Comparison of ENCODE assay signal across 28 mouse cellular contexts in the genomic region with DNA sequence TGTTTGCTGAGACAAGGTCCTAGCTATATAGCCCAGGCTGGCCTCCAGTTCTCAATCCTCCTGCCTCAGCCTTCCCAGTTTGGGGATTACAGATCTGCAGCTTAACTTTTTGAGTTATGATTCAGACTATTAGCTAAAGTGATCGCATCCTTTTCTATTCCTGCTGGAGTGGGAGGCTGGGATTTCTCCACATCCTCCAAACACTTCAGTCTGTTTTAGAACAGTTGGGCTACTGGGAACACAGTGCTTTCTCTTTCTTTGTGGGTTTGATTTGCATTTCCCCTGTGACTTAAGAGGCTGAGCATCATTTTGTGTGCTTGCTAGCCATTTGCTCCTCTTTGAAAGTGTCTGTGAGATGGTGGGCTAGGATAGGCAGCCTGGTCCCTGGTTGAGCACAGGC.
DNase-seq lines count a peak whose midpoint lies in the region; ATAC-seq lines count a peak whose summit lies in the region.
"Had no signal": no experiment of that assay in that cellular context is flagged by ENCODE, and none has a peak within 500 bp of the region (broad histone marks: within the 10 kb centered on the region; RNA-seq: fewer than 3 reads in every experiment).

No protein-coding gene starts in this region.

- no peak for ATAC-seq in forebrain, embryonic 16.5 days
- ATAC-seq: forebrain, embryonic 15.5 days; intestine, postnatal 0 days; midbrain, embryonic 15.5 days had no signal

- DNase-seq in forebrain, embryonic 10.5 days (ENCODE audit: extremely low spot score, low spot score) = no peak
- DNase-seq in layer of hippocampus, adult 18-20 months (ENCODE audit: low spot score in 2 of 2) = peak; percentile 25 to 73
- no peak for DNase-seq in layer of hippocampus, postnatal 25 days (ENCODE audit: extremely low spot score in 1 of 2, low spot score in 1 of 2)
- DNase-seq in right cerebral cortex, adult 2 months (ENCODE audit: low spot score in 2 of 2) = peak; percentile 18 to 40
- no peak for DNase-seq in right cerebral cortex, postnatal 4 days
- peak; percentile 39 for DNase-seq in splenic B cell, adult 2 months (ENCODE audit: low read depth, low spot score)
- no peak for DNase-seq in cerebellum, postnatal 25 days
- DNase-seq: adrenal gland, adult 8-10 months; cerebellum, adult 8-10 months; embryo, embryonic 11 days; heart, adult 2 months; heart, postnatal 4 days; kidney, adult 9 months; kidney, postnatal 25 days; thymus, adult 18-20 months; thymus, postnatal 25 days had no signal

- WGBS in forebrain, embryonic 10.5 days = 96% methylated on average over 1 of the region's 1 CpGs
- 81% methylated on average over 1 of the region's 1 CpGs for WGBS in forebrain, embryonic 16.5 days

- peaks cover 28% of the 10 kb centered on the region for H3K4me1 ChIP-seq in forebrain, embryonic 10.5 days
- no peaks in the 10 kb centered on the region for H3K4me1 ChIP-seq in forebrain, embryonic 16.5 days (replicated peaks; ENCODE audit: control insufficient read depth, insufficient read depth, low read length)
- H3K4me1 ChIP-seq: embryonic facial prominence, embryonic 12.5 days; forebrain, embryonic 15.5 days; heart, embryonic 12.5 days; limb, embryonic 13.5 days; lung, embryonic 15.5 days; midbrain, embryonic 15.5 days had no signal

- no peak overlapping the region for H3K9ac ChIP-seq in forebrain, embryonic 16.5 days (replicated peaks; ENCODE audit: low read depth, low read length)
- H3K9ac ChIP-seq: embryonic facial prominence, embryonic 12.5 days; forebrain, embryonic 15.5 days; heart, embryonic 12.5 days; hindbrain, embryonic 13.5 days; limb, embryonic 13.5 days; lung, embryonic 15.5 days; midbrain, embryonic 15.5 days had no signal

- H3K36me3 ChIP-seq in forebrain, embryonic 10.5 days (replicated peaks) = no peaks in the 10 kb centered on the region
- H3K36me3 ChIP-seq in forebrain, embryonic 16.5 days (ENCODE audit: control insufficient read depth, insufficient read depth) = no peaks in the 10 kb centered on the region
- no peaks in the 10 kb centered on the region for H3K36me3 ChIP-seq in splenic B cell, adult 2 months (ENCODE audit: control insufficient read depth, insufficient read depth, low read length, poor library complexity, severe bottlenecking)
- H3K36me3 ChIP-seq: embryonic facial prominence, embryonic 12.5 days; forebrain, embryonic 15.5 days; G1E; heart, embryonic 12.5 days; hindbrain, embryonic 13.5 days; limb, embryonic 13.5 days; lung, embryonic 15.5 days; midbrain, embryonic 10.5 days; midbrain, embryonic 15.5 days had no signal

- H3K27me3 ChIP-seq in forebrain, embryonic 10.5 days (ENCODE audit: poor library complexity, severe bottlenecking) = no peaks in the 10 kb centered on the region
- H3K27me3 ChIP-seq in forebrain, embryonic 16.5 days (replicated peaks; ENCODE audit: control insufficient read depth, insufficient read depth, low read length) = no peaks in the 10 kb centered on the region
- H3K27me3 ChIP-seq in splenic B cell, adult 2 months (ENCODE audit: control insufficient read depth, insufficient read depth, low read length, poor library complexity, severe bottlenecking) = no peaks in the 10 kb centered on the region
- H3K27me3 ChIP-seq: embryonic facial prominence, embryonic 12.5 days; forebrain, embryonic 15.5 days; heart, embryonic 12.5 days; hindbrain, embryonic 13.5 days; lung, embryonic 15.5 days; midbrain, embryonic 15.5 days had no signal

- peak overlapping the region; percentile 18; the same call in 1 of the 2 replicates for H3K27ac ChIP-seq in forebrain, embryonic 10.5 days
- H3K27ac ChIP-seq in forebrain, embryonic 16.5 days (ENCODE audit: low read length) = no peak overlapping the region
- H3K27ac ChIP-seq: embryonic facial prominence, embryonic 12.5 days; forebrain, embryonic 15.5 days; heart, adult 2 months; hindbrain, embryonic 13.5 days; limb, embryonic 13.5 days; lung, embryonic 15.5 days; midbrain, embryonic 10.5 days; midbrain, embryonic 15.5 days had no signal

- no peaks in the 10 kb centered on the region for H3K9me3 ChIP-seq in forebrain, embryonic 10.5 days
- H3K9me3 ChIP-seq in forebrain, embryonic 16.5 days (ENCODE audit: control insufficient read depth, low read length) = no peaks in the 10 kb centered on the region
- H3K9me3 ChIP-seq: embryonic facial prominence, embryonic 12.5 days; forebrain, embryonic 15.5 days; heart, embryonic 12.5 days; hindbrain, embryonic 13.5 days; limb, embryonic 13.5 days; lung, embryonic 15.5 days; midbrain, embryonic 10.5 days; midbrain, embryonic 15.5 days had no signal

- H3K4me3 ChIP-seq in forebrain, embryonic 10.5 days = no peak overlapping the region
- H3K4me3 ChIP-seq in forebrain, embryonic 16.5 days (replicated peaks; ENCODE audit: low read length) = no peak overlapping the region
- H3K4me3 ChIP-seq: embryonic facial prominence, embryonic 12.5 days; forebrain, embryonic 15.5 days; heart, adult 2 months; heart, embryonic 12.5 days; hindbrain, embryonic 13.5 days; limb, embryonic 13.5 days; lung, embryonic 15.5 days; midbrain, embryonic 10.5 days; midbrain, embryonic 15.5 days had no signal

- H3K4me2 ChIP-seq in forebrain, embryonic 16.5 days (ENCODE audit: low read length) = no peak overlapping the region
- H3K4me2 ChIP-seq: embryonic facial prominence, embryonic 12.5 days; forebrain, embryonic 15.5 days; heart, embryonic 12.5 days; hindbrain, embryonic 13.5 days; limb, embryonic 13.5 days; liver, embryonic 11.5 days; lung, embryonic 15.5 days; midbrain, embryonic 15.5 days had no signal

Comparison
In these comparisons a context has a peak if more than half of its experiments do, and no peak if none do; other contexts are left out.
1. DNase-seq: peak in layer of hippocampus, adult 18-20 months (2 of 2), right cerebral cortex, adult 2 months (2 of 2) and splenic B cell, adult 2 months (single experiment); none in forebrain, embryonic 10.5 days (single experiment), layer of hippocampus, postnatal 25 days (0 of 2), right cerebral cortex, postnatal 4 days (single experiment) and cerebellum, postnatal 25 days (0 of 2).